Mouse (Mus musculus): ENCODE measurements around the gene Adra1b.

DNA sequence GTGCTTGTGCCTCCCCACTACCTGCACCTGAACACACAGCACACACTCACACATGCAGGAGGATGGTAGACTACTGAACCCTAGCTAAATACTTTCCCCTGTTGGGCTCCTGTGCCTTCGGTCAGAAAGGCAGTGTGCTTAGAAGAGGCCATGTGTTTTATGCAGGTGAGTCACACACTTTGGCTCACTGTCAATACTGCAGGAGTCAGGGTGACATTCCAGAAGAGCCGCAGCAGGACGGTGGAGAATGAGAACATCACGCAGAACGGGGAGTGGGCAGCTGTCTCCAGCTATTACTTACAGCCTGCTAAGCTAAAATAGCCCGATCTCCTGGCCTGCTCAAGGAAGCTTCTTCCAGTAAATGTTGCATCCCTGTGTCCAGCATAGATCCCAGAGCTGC lies 32.5 kb upstream of the Adra1b start:
- TF ChIP-seq CTCF (IDR thresholded peaks at IDR 0.05; ENCODE audit: low read depth, low read length), result no peak
- no peak for TF ChIP-seq POLR2A (IDR thresholded peaks at IDR 0.05; ENCODE audit: extremely low read depth, insufficient read depth, low read length)

All from liver, adult 2 months (tissue).